Mouse (Mus musculus): ENCODE data around the gene Picalm. TPM values are rescaled to one million over a fixed set of nuclear protein-coding genes. Genes with fewer than 3 reads are reported as not detected.

The Picalm gene
- polyA plus RNA-seq, 1 experiment from 2014 or later: 34.4 TPM

GRCm38 (mm10) chr7:90095766-90096372 is 34.1 kb upstream of the Picalm start:
- no peak overlapping the region for H3K9ac ChIP-seq (ENCODE audit: low read depth, low read length)
- peak; percentile 48; the same call in 1 of the 2 replicates for ATAC-seq
- H3K9me3 ChIP-seq (ENCODE audit: control insufficient read depth, low read length): no peaks in the 10 kb centered on the region
- no peaks in the 10 kb centered on the region for H3K4me1 ChIP-seq (ENCODE audit: control insufficient read depth, insufficient read depth, low read depth, low read length)
- WGBS: 60% methylated on average over 6 of the region's 6 CpGs
- H3K27me3 ChIP-seq (replicated peaks; ENCODE audit: control insufficient read depth, insufficient read depth, low read length): no peaks in the 10 kb centered on the region
- H3K36me3 ChIP-seq (ENCODE audit: control insufficient read depth, insufficient read depth, low read length): no peaks in the 10 kb centered on the region
- no peak overlapping the region for H3K4me2 ChIP-seq (ENCODE audit: low read length)
- H3K4me3 ChIP-seq (ENCODE audit: low read length): no peak overlapping the region
- H3K27ac ChIP-seq (ENCODE audit: low read depth, low read length): no peak overlapping the region

- H3K9me3 ChIP-seq (ENCODE audit: control insufficient read depth, low read length): no peaks in the 10 kb centered on the region
- H3K27ac ChIP-seq (ENCODE audit: low read depth, low read length): no peak overlapping the region
- WGBS: 65% methylated on average over 2 of the region's 2 CpGs
- ATAC-seq: no peak
- H3K4me2 ChIP-seq (ENCODE audit: low read length): no peak overlapping the region
- H3K4me1 ChIP-seq (ENCODE audit: control insufficient read depth, insufficient read depth, low read depth, low read length): no peaks in the 10 kb centered on the region
- H3K36me3 ChIP-seq (ENCODE audit: control insufficient read depth, insufficient read depth, low read length): no peaks in the 10 kb centered on the region
- no peak overlapping the region for H3K4me3 ChIP-seq (ENCODE audit: low read length)
- H3K9ac ChIP-seq (ENCODE audit: low read depth, low read length): no peak overlapping the region
- H3K27me3 ChIP-seq (replicated peaks; ENCODE audit: control insufficient read depth, insufficient read depth, low read length): no peaks in the 10 kb centered on the region
Observed at GRCm38 (mm10) chr7:90096609-90097008, 33.4 kb upstream of the Picalm start.

GRCm38 (mm10) chr7:90098253-90098652 is 31.8 kb upstream of the Picalm start:
- Histone ChIP-seq H3K9ac (ENCODE audit: low read depth, low read length) (no peak overlapping the region), H3K9me3 (ENCODE audit: control insufficient read depth, low read length) (no peaks in the 10 kb centered on the region), H3K4me1 (ENCODE audit: control insufficient read depth, insufficient read depth, low read depth, low read length) (no peaks in the 10 kb centered on the region), H3K36me3 (ENCODE audit: control insufficient read depth, insufficient read depth, low read length) (no peaks in the 10 kb centered on the region), H3K27me3 (replicated peaks; ENCODE audit: control insufficient read depth, insufficient read depth, low read length) (no peaks in the 10 kb centered on the region), H3K4me2 (ENCODE audit: low read length) (no peak overlapping the region), H3K4me3 (ENCODE audit: low read length) (no peak overlapping the region), H3K27ac (ENCODE audit: low read depth, low read length) (no peak overlapping the region)
- 76% methylated on average over 4 of the region's 4 CpGs for WGBS
- no peak for ATAC-seq

GRCm38 (mm10) chr7:90099248-90099647 is 30.8 kb upstream of the Picalm start:
- 0 out of 2 replicates have a peak overlapping the region, but pooled peaks have one; percentile 10 for H3K4me3 ChIP-seq (ENCODE audit: low read length)
- peak overlapping the region; percentile 2; the same call in 1 of the 2 replicates for H3K9ac ChIP-seq (ENCODE audit: low read depth, low read length)
- H3K4me1 ChIP-seq (ENCODE audit: control insufficient read depth, insufficient read depth, low read depth, low read length): no peaks in the 10 kb centered on the region
- peak overlapping the region; percentile 39 for H3K4me2 ChIP-seq (ENCODE audit: low read length)
- H3K27me3 ChIP-seq (replicated peaks; ENCODE audit: control insufficient read depth, insufficient read depth, low read length): no peaks in the 10 kb centered on the region
- ATAC-seq: peak; percentile 69
- H3K27ac ChIP-seq (ENCODE audit: low read depth, low read length): no peak overlapping the region
- no peaks in the 10 kb centered on the region for H3K9me3 ChIP-seq (ENCODE audit: control insufficient read depth, low read length)
- 36% methylated on average over 10 of the region's 10 CpGs for WGBS
- no peaks in the 10 kb centered on the region for H3K36me3 ChIP-seq (ENCODE audit: control insufficient read depth, insufficient read depth, low read length)

- Histone ChIP-seq H3K4me2 (ENCODE audit: low read length) (no peak overlapping the region), H3K4me3 (ENCODE audit: low read length) (no peak overlapping the region), H3K27ac (ENCODE audit: low read depth, low read length) (no peak overlapping the region), H3K9me3 (ENCODE audit: control insufficient read depth, low read length) (no peaks in the 10 kb centered on the region), H3K4me1 (ENCODE audit: control insufficient read depth, insufficient read depth, low read depth, low read length) (no peaks in the 10 kb centered on the region), H3K9ac (ENCODE audit: low read depth, low read length) (no peak overlapping the region), H3K36me3 (ENCODE audit: control insufficient read depth, insufficient read depth, low read length) (no peaks in the 10 kb centered on the region), H3K27me3 (replicated peaks; ENCODE audit: control insufficient read depth, insufficient read depth, low read length) (no peaks in the 10 kb centered on the region)
- WGBS: 82% methylated on average over 3 of the region's 3 CpGs
- no peak for ATAC-seq
Observed at GRCm38 (mm10) chr7:90100614-90101160, 29.3 kb upstream of the Picalm start.

GRCm38 (mm10) chr7:90116100-90116499 is 13.9 kb upstream of the Picalm start:
- Histone ChIP-seq H3K4me1 (ENCODE audit: control insufficient read depth, insufficient read depth, low read depth, low read length) (no peaks in the 10 kb centered on the region), H3K4me3 (ENCODE audit: low read length) (no peak overlapping the region), H3K9ac (ENCODE audit: low read depth, low read length) (no peak overlapping the region), H3K27ac (ENCODE audit: low read depth, low read length) (no peak overlapping the region), H3K9me3 (ENCODE audit: control insufficient read depth, low read length) (no peaks in the 10 kb centered on the region), H3K4me2 (ENCODE audit: low read length) (no peak overlapping the region), H3K27me3 (replicated peaks; ENCODE audit: control insufficient read depth, insufficient read depth, low read length) (no peaks in the 10 kb centered on the region), H3K36me3 (ENCODE audit: control insufficient read depth, insufficient read depth, low read length) (no peaks in the 10 kb centered on the region)
- 95% methylated on average over 2 of the region's 2 CpGs for WGBS
- ATAC-seq: no peak

- WGBS: 41% methylated on average over 4 of the region's 4 CpGs
- Histone ChIP-seq H3K36me3 (ENCODE audit: control insufficient read depth, insufficient read depth, low read length) (no peaks in the 10 kb centered on the region), H3K27ac (ENCODE audit: low read depth, low read length) (no peak overlapping the region), H3K27me3 (replicated peaks; ENCODE audit: control insufficient read depth, insufficient read depth, low read length) (no peaks in the 10 kb centered on the region), H3K4me1 (ENCODE audit: control insufficient read depth, insufficient read depth, low read depth, low read length) (no peaks in the 10 kb centered on the region), H3K9ac (ENCODE audit: low read depth, low read length) (no peak overlapping the region), H3K4me3 (ENCODE audit: low read length) (no peak overlapping the region), H3K9me3 (ENCODE audit: control insufficient read depth, low read length) (no peaks in the 10 kb centered on the region), H3K4me2 (ENCODE audit: low read length) (no peak overlapping the region)
- no peak for ATAC-seq
Observed at GRCm38 (mm10) chr7:90120106-90120505, 9.9 kb upstream of the Picalm start.

- Histone ChIP-seq H3K4me3 (ENCODE audit: low read length) (no peak overlapping the region), H3K27ac (ENCODE audit: low read depth, low read length) (no peak overlapping the region), H3K9ac (ENCODE audit: low read depth, low read length) (no peak overlapping the region), H3K27me3 (replicated peaks; ENCODE audit: control insufficient read depth, insufficient read depth, low read length) (no peaks in the 10 kb centered on the region), H3K4me1 (ENCODE audit: control insufficient read depth, insufficient read depth, low read depth, low read length) (no peaks in the 10 kb centered on the region; the same call in 1 of the 2 replicates), H3K36me3 (ENCODE audit: control insufficient read depth, insufficient read depth, low read length) (no peaks in the 10 kb centered on the region), H3K4me2 (ENCODE audit: low read length) (no peak overlapping the region), H3K9me3 (ENCODE audit: control insufficient read depth, low read length) (no peaks in the 10 kb centered on the region)
- 88% methylated on average over 5 of the region's 5 CpGs for WGBS
- no peak for ATAC-seq
Observed at GRCm38 (mm10) chr7:90124991-90125390, 5.0 kb upstream of the Picalm start.

GRCm38 (mm10) chr7:90128631-90129200 is 1.3 kb upstream of the Picalm start:
- ATAC-seq: no peak
- Histone ChIP-seq H3K9me3 (ENCODE audit: control insufficient read depth, low read length) (no peaks in the 10 kb centered on the region), H3K4me1 (ENCODE audit: control insufficient read depth, insufficient read depth, low read depth, low read length) (peaks cover 4% of the 10 kb centered on the region), H3K27ac (ENCODE audit: low read depth, low read length) (peak overlapping the region; percentile 98), H3K36me3 (ENCODE audit: control insufficient read depth, insufficient read depth, low read length) (no peaks in the 10 kb centered on the region), H3K27me3 (replicated peaks; ENCODE audit: control insufficient read depth, insufficient read depth, low read length) (no peaks in the 10 kb centered on the region), H3K4me3 (ENCODE audit: low read length) (peak overlapping the region; percentile 95; the same call in 1 of the 2 replicates), H3K9ac (ENCODE audit: low read depth, low read length) (peak overlapping the region; percentile 100; the same call in 1 of the 2 replicates), H3K4me2 (ENCODE audit: low read length) (peak overlapping the region; percentile 58)
- 73% methylated on average over 8 of the region's 8 CpGs for WGBS

All from hindbrain, embryonic 16.5 days (tissue).